8 mouse cellular contexts compared by ENCODE assay signal in the genomic region with DNA sequence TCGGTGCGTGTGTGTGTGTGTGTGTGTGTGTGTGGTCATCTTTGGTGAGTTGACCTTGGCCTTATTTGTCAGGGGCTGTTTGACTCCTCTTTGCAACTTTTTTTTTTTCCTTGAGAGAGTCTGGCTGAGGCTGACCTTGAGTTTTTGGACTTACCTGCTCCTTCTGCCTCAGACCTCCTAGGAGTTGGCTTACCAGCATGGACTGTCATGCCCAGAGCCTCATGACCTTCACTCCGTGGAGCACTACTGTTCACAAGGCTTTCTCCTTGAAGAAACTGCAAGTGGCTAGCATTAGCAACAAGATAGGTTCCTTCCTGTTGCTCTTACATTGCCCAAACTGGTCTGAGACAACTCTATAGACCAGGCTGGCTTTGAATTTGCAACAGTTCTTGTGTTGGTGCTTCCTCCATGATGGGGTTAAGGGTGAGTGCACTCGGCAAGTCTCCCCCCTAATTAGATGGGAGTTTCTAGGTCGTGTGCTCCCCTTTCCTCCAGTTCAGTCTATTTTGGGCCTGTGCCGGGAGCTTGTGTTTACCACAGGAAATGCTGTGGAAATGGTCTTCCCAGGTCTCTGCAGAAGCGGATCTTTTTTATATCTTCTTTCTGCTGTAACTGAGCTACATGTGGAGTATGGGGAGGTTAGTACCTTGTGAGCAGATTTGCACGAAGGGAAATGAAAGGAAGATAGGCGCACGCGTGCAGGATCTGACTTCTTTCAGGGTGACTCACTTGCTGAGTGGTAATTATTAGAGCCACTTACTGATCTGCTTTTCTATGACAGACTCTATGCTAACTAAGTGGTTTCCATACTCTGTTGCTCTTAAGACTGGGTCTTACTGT. TPM values are rescaled to one million over a fixed set of nuclear protein-coding genes. Genes with fewer than 3 reads are reported as not detected.
DNase-seq lines count a peak whose midpoint lies in the region; ATAC-seq and TF ChIP-seq lines count a peak whose summit lies in the region.

No protein-coding gene starts in this region.

- no peak overlapping the region for H3K9ac ChIP-seq in lung, embryonic 14.5 days

- H3K4me2 ChIP-seq in lung, embryonic 14.5 days, result no peak overlapping the region

- H3K4me3 ChIP-seq in lung, embryonic 14.5 days (ENCODE audit: low read depth, low read length), result no peak overlapping the region
- no peak overlapping the region for H3K4me3 ChIP-seq in olfactory bulb, adult 2 months (ENCODE audit: insufficient read depth, low read depth, low read length)

- DNase-seq in lung, embryonic 14.5 days, result peak; percentile 17
- no peak for DNase-seq in lung, adult 18-20 months
- DNase-seq in brain, adult 2 months (ENCODE audit: low read depth, low spot score), result peak; percentile 71
- peak; percentile 69 for DNase-seq in kidney, adult 9 months
- no peak for DNase-seq in layer of hippocampus, adult 9-11 months
- no peak for DNase-seq in layer of hippocampus, postnatal 36 days
- DNase-seq in c-Kit-positive CD71-positive TER-119-positive erythroid progenitor cells, embryonic 14.5 days (ENCODE audit: low spot score), result no peak

- no peaks in the 10 kb centered on the region for H3K4me1 ChIP-seq in lung, embryonic 14.5 days (ENCODE audit: insufficient read depth)
- peaks cover 17% of the 10 kb centered on the region for H3K4me1 ChIP-seq in olfactory bulb, adult 2 months (ENCODE audit: control insufficient read depth, insufficient read depth, low read length)

- WGBS in lung, embryonic 14.5 days, result 83% methylated on average over 11 of the region's 11 CpGs
- WGBS in olfactory bulb, adult 2 months, result 33% methylated on average over 11 of the region's 11 CpGs

- H3K36me3 ChIP-seq in lung, embryonic 14.5 days (ENCODE audit: insufficient read depth), result peaks cover 52% of the 10 kb centered on the region

- TF ChIP-seq POLR2A in olfactory bulb, adult 2 months (IDR thresholded peaks at IDR 0.05; ENCODE audit: insufficient read depth, low read depth, low read length), result no peak

- ATAC-seq in lung, embryonic 14.5 days (ENCODE audit: insufficient read depth), result no peak

- H3K27me3 ChIP-seq in lung, embryonic 14.5 days (ENCODE audit: insufficient read depth, low read length), result no peaks in the 10 kb centered on the region

- TF ChIP-seq CTCF in lung, embryonic 14.5 days (IDR thresholded peaks at IDR 0.05; ENCODE audit: low read depth), result no peak
- no peak for TF ChIP-seq CTCF in olfactory bulb, adult 2 months (IDR thresholded peaks at IDR 0.05; ENCODE audit: insufficient read depth, low read depth, low read length)

- H3K9me3 ChIP-seq in lung, embryonic 14.5 days (ENCODE audit: low read depth, low read length), result no peaks in the 10 kb centered on the region

- H3K27ac ChIP-seq in lung, embryonic 14.5 days (ENCODE audit: low read depth), result peak overlapping the region; percentile 33; the same call in 1 of the 2 replicates
- peak overlapping the region; percentile 86 for H3K27ac ChIP-seq in olfactory bulb, adult 2 months (ENCODE audit: insufficient read depth, low read depth, low read length)

RNA-seq across cellular contexts. Expression of a gene that starts 54.0 kb away (rescaled TPM):
- 3.5 and 3.9 TPM in 2 replicates for polyA plus RNA-seq in lung, embryonic 14.5 days (2014; fragmentation: Nextera tagmentation; extraction: Ambion mirVana)
- not detected in 2 replicates for polyA plus RNA-seq in olfactory bulb, adult 2 months (2012; ENCODE audit: insufficient read depth, insufficient read length, low replicate concordance, missing spikeins)
- 1 to 10 TPM; 3.9 to 5.7 TPM for total RNA-seq in layer of hippocampus, postnatal 36 days (2021)

RNA-seq across cellular contexts. Expression of a gene that starts 54.4 kb away (rescaled TPM):
- 61.0 and 66.3 TPM in 2 replicates for polyA plus RNA-seq in lung, embryonic 14.5 days (2014; fragmentation: Nextera tagmentation; extraction: Ambion mirVana)
- polyA plus RNA-seq in olfactory bulb, adult 2 months (2012; ENCODE audit: insufficient read depth, insufficient read length, low replicate concordance, missing spikeins), result not detected in 2 replicates
- 10 to 100 TPM; 89.5 to 94.7 TPM for total RNA-seq in layer of hippocampus, postnatal 36 days (2021)

Comparison
In these comparisons a context has a peak if more than half of its experiments do, and no peak if none do; other contexts are left out.
1. DNase-seq: peak in lung, embryonic 14.5 days (single experiment), brain, adult 2 months (single experiment) and kidney, adult 9 months (single experiment); none in lung, adult 18-20 months (0 of 2), layer of hippocampus, adult 9-11 months (single experiment), layer of hippocampus, postnatal 36 days (0 of 2) and c-Kit-positive CD71-positive TER-119-positive erythroid progenitor cells, embryonic 14.5 days (single experiment).
2. RNA of a gene that starts 54.4 kb away (polyA plus RNA-seq): 61.0 to 66.3 TPM in lung, embryonic 14.5 days; not detected in olfactory bulb, adult 2 months; every median in the first group is over 10 times any median in the second.